Mouse (Mus musculus): ENCODE data around the gene Gimap7.

The Gimap7 gene

GRCm38 (mm10) chr6:48692962-48693361 is 25.5 kb upstream of the Gimap7 start:
- DNase-seq (ENCODE audit: low spot score) = no peak

GRCm38 (mm10) chr6:48696830-48697554 is 21.4 kb upstream of the Gimap7 start:
- no peak for DNase-seq (ENCODE audit: low spot score)

GRCm38 (mm10) chr6:48697555-48697930 is 20.9 kb upstream of the Gimap7 start:
- no peak for DNase-seq (ENCODE audit: low spot score)

- no peak for DNase-seq (ENCODE audit: low spot score)
These were observed 20.2 kb upstream of the Gimap7 start for GRCm38 (mm10) chr6:48698066-48698856.

GRCm38 (mm10) chr6:48698888-48699287 is 19.5 kb upstream of the Gimap7 start:
- DNase-seq (ENCODE audit: low spot score) = no peak

- DNase-seq (ENCODE audit: low spot score) = peak; percentile 38
These were observed 18.0 kb upstream of the Gimap7 start for GRCm38 (mm10) chr6:48700251-48701075.

GRCm38 (mm10) chr6:48702146-48702545 is 16.3 kb upstream of the Gimap7 start:
- no peak for DNase-seq (ENCODE audit: low spot score)

- DNase-seq (ENCODE audit: low spot score) = no peak
These were observed 15.8 kb upstream of the Gimap7 start for GRCm38 (mm10) chr6:48702601-48703000.

- no peak for DNase-seq (ENCODE audit: low spot score)
These were observed 14.3 kb upstream of the Gimap7 start for GRCm38 (mm10) chr6:48704146-48704545.

- no peak for DNase-seq (ENCODE audit: low spot score)
These were observed 12.3 kb upstream of the Gimap7 start for GRCm38 (mm10) chr6:48706130-48706529.

- no peak for DNase-seq (ENCODE audit: low spot score)
These were observed 1.9 kb downstream of the Gimap7 start for GRCm38 (mm10) chr6:48720326-48720725.

- no peak for DNase-seq (ENCODE audit: low spot score)
These were observed 5.0 kb downstream of the Gimap7 start for GRCm38 (mm10) chr6:48723468-48723867.

- DNase-seq (ENCODE audit: low spot score) = no peak
These were observed 7.1 kb downstream of the Gimap7 start for GRCm38 (mm10) chr6:48725476-48725875.

- DNase-seq (ENCODE audit: low spot score) = no peak
These were observed 9.3 kb downstream of the Gimap7 start for GRCm38 (mm10) chr6:48727761-48728160.

- DNase-seq (ENCODE audit: low spot score) = no peak
These were observed 14.5 kb downstream of the Gimap7 start for GRCm38 (mm10) chr6:48732864-48733304.

GRCm38 (mm10) chr6:48733660-48734059 is 15.2 kb downstream of the Gimap7 start:
- DNase-seq (ENCODE audit: low spot score) = no peak

- DNase-seq (ENCODE audit: low spot score) = no peak
These were observed 18.6 kb downstream of the Gimap7 start for GRCm38 (mm10) chr6:48737053-48737452.

GRCm38 (mm10) chr6:48737688-48738087 is 19.3 kb downstream of the Gimap7 start:
- DNase-seq (ENCODE audit: low spot score) = no peak

- no peak for DNase-seq (ENCODE audit: low spot score)
These were observed 20.7 kb downstream of the Gimap7 start, which contains the start of gene Gimap1 for GRCm38 (mm10) chr6:48738961-48739779. Gimap1 (plus strand) TSS chr6:48739054.

- DNase-seq (ENCODE audit: low spot score) = no peak
These were observed 21.3 kb downstream of the Gimap7 start for GRCm38 (mm10) chr6:48739780-48740055.

GRCm38 (mm10) chr6:48740501-48741169 is 22.2 kb downstream of the Gimap7 start:
- DNase-seq (ENCODE audit: low spot score) = no peak

All from embryo, embryonic 10 days (tissue).